Mouse (Mus musculus): ENCODE data around the gene Sco1. TPM values are rescaled to one million over a fixed set of nuclear protein-coding genes. Genes with fewer than 3 reads are reported as not detected.

Sco1 gene
- polyA plus RNA-seq, 1 experiment from 2014 or later, result 16.5 TPM

DNA sequence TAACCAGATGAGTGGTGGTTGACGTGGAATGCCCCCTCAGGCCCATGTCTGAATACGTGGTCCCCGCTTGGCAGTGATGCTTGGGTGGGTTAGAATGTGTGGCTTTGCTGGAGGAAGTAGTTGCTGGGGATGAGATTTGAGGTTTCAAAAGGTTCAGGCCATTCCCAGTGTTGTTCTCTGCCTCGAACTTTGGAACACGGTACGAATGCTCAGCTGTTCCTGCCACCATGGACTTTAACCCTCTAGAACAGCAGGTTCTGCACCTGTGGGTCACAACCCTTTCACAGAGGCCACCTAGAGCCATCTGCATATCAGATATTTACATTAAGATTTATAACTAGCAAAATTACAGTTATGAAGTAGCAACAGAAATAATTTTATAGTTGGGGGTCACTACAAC is 16.2 kb upstream of the Sco1 start:
- H3K27ac ChIP-seq (ENCODE audit: low read length), result no peak overlapping the region
- H3K36me3 ChIP-seq (ENCODE audit: control insufficient read depth, insufficient read depth, low read length), result peaks cover 30% of the 10 kb centered on the region
- no peak overlapping the region for H3K4me2 ChIP-seq (replicated peaks; ENCODE audit: low read depth, low read length)
- no peaks in the 10 kb centered on the region for H3K4me1 ChIP-seq (ENCODE audit: control insufficient read depth, insufficient read depth, low read length)
- H3K9me3 ChIP-seq (ENCODE audit: control insufficient read depth, low read depth, low read length), result no peaks in the 10 kb centered on the region
- 90% methylated on average over 6 of the region's 6 CpGs for WGBS
- no peak overlapping the region for H3K9ac ChIP-seq (replicated peaks; ENCODE audit: low read depth, low read length)
- ATAC-seq (ENCODE audit: insufficient number of reproducible peaks, insufficient read depth, low FRiP score, low read depth), result no peak
- H3K4me3 ChIP-seq (ENCODE audit: low read depth, low read length), result no peak overlapping the region
- H3K27me3 ChIP-seq (ENCODE audit: control insufficient read depth, insufficient read depth, low read length), result no peaks in the 10 kb centered on the region

DNA sequence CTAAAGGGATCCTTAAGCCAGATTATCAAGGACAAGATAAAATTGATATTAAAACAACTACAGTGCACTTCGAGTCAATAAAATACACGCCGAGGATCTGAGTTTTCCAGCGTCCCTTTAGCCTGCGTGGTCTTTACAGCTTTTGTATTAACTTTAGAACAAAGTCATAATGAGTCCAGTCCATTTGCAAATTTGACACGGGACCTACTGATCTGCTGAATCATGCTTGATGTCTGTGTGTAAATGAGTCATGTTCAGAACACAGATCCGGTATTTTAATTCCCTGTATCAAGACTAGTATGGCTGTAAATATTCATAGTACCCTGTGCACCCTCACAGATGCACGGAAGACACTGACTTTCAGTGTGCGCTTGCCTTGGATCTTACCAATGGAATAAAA is 15.6 kb upstream of the Sco1 start:
- Histone ChIP-seq H3K36me3 (ENCODE audit: control insufficient read depth, insufficient read depth, low read length) (peaks cover 30% of the 10 kb centered on the region), H3K4me1 (ENCODE audit: control insufficient read depth, insufficient read depth, low read length) (no peaks in the 10 kb centered on the region), H3K27ac (ENCODE audit: low read length) (no peak overlapping the region), H3K27me3 (ENCODE audit: control insufficient read depth, insufficient read depth, low read length) (no peaks in the 10 kb centered on the region), H3K9me3 (ENCODE audit: control insufficient read depth, low read depth, low read length) (no peaks in the 10 kb centered on the region), H3K4me3 (ENCODE audit: low read depth, low read length) (no peak overlapping the region), H3K9ac (replicated peaks; ENCODE audit: low read depth, low read length) (no peak overlapping the region), H3K4me2 (replicated peaks; ENCODE audit: low read depth, low read length) (no peak overlapping the region)
- ATAC-seq (ENCODE audit: insufficient number of reproducible peaks, insufficient read depth, low FRiP score, low read depth), result no peak
- WGBS, result 92% methylated on average over 9 of the region's 9 CpGs

DNA sequence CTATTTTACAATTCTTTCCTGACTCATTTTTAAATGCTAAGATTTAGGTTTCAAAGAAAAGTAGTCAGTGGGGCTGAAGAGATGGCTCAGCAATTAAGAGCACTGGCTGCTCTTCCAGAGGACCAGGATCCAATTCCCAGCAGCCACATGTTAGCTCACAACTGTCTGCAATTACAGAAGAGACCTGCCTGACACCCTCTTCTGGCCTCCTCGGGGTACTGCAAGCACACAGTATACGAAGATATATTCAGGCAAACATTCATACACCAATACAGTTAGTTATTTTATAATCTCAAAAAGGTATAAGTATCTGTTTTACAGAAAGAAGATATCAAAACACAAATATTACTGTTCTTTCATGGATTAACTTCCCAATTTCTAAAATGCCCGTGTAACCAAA is 12.7 kb upstream of the Sco1 start:
- no peak for ATAC-seq (ENCODE audit: insufficient number of reproducible peaks, insufficient read depth, low FRiP score, low read depth)
- H3K9ac ChIP-seq (replicated peaks; ENCODE audit: low read depth, low read length), result no peak overlapping the region
- no peaks in the 10 kb centered on the region for H3K4me1 ChIP-seq (ENCODE audit: control insufficient read depth, insufficient read depth, low read length)
- H3K9me3 ChIP-seq (ENCODE audit: control insufficient read depth, low read depth, low read length), result no peaks in the 10 kb centered on the region
- H3K27me3 ChIP-seq (ENCODE audit: control insufficient read depth, insufficient read depth, low read length), result no peaks in the 10 kb centered on the region
- peaks cover 33% of the 10 kb centered on the region for H3K36me3 ChIP-seq (ENCODE audit: control insufficient read depth, insufficient read depth, low read length)
- no peak overlapping the region for H3K27ac ChIP-seq (ENCODE audit: low read length)
- 87% methylated on average over 3 of the region's 3 CpGs for WGBS
- no peak overlapping the region for H3K4me3 ChIP-seq (ENCODE audit: low read depth, low read length)
- H3K4me2 ChIP-seq (replicated peaks; ENCODE audit: low read depth, low read length), result no peak overlapping the region

DNA sequence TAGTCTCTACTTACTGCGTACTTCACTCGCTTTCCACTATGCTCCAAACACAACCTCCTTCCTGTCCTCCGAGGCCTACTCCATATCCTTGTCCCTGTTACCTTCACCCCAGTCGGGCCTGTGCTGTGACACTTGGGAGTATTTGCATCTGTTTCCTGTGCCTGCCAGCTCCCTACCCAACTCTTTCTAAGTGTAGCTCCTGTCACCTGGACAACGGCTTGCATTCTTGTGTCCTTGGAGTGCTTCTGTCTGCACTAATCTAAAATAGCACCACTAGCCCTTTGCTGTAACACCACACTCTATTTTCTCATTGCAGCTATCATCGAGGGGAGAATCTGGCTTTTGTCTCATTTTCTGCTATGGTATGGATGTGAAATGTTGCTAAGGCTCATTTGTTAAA is 12.0 kb upstream of the Sco1 start:
- no peak overlapping the region for H3K9ac ChIP-seq (replicated peaks; ENCODE audit: low read depth, low read length)
- no peak overlapping the region for H3K27ac ChIP-seq (ENCODE audit: low read length)
- no peaks in the 10 kb centered on the region for H3K4me1 ChIP-seq (ENCODE audit: control insufficient read depth, insufficient read depth, low read length)
- H3K9me3 ChIP-seq (ENCODE audit: control insufficient read depth, low read depth, low read length), result no peaks in the 10 kb centered on the region
- 92% methylated on average over 6 of the region's 6 CpGs for WGBS
- no peak overlapping the region for H3K4me2 ChIP-seq (replicated peaks; ENCODE audit: low read depth, low read length)
- no peaks in the 10 kb centered on the region for H3K27me3 ChIP-seq (ENCODE audit: control insufficient read depth, insufficient read depth, low read length)
- ATAC-seq (ENCODE audit: insufficient number of reproducible peaks, insufficient read depth, low FRiP score, low read depth), result no peak
- H3K4me3 ChIP-seq (ENCODE audit: low read depth, low read length), result no peak overlapping the region
- H3K36me3 ChIP-seq (ENCODE audit: control insufficient read depth, insufficient read depth, low read length), result peaks cover 33% of the 10 kb centered on the region

DNA sequence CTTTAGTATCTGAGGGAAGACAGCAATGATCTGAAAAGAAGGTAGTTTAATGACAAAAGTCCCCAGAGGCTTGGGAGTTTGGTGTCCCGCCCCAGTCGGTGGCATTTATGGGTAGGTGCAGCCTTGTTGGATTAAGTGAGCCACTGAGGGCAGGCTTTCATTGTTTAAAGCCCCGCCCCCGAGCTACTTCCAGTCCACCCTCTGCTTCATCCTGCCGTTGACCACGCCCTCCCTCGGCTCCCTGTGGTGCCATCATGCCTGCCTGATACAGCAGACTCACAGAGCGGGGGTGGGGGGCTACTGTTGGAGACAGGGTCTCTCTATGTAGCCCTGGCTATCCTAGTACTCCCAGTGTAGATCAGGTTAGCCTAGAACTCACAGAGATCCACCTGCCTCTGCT is 9.5 kb upstream of the Sco1 start:
- Histone ChIP-seq H3K9ac (replicated peaks; ENCODE audit: low read depth, low read length) (no peak overlapping the region), H3K4me2 (replicated peaks; ENCODE audit: low read depth, low read length) (no peak overlapping the region), H3K9me3 (ENCODE audit: control insufficient read depth, low read depth, low read length) (no peaks in the 10 kb centered on the region), H3K4me1 (ENCODE audit: control insufficient read depth, insufficient read depth, low read length) (no peaks in the 10 kb centered on the region), H3K27me3 (ENCODE audit: control insufficient read depth, insufficient read depth, low read length) (no peaks in the 10 kb centered on the region), H3K27ac (ENCODE audit: low read length) (no peak overlapping the region), H3K36me3 (ENCODE audit: control insufficient read depth, insufficient read depth, low read length) (peaks cover 25% of the 10 kb centered on the region), H3K4me3 (ENCODE audit: low read depth, low read length) (no peak overlapping the region)
- 58% methylated on average over 8 of the region's 8 CpGs for WGBS
- no peak for ATAC-seq (ENCODE audit: insufficient number of reproducible peaks, insufficient read depth, low FRiP score, low read depth)

DNA sequence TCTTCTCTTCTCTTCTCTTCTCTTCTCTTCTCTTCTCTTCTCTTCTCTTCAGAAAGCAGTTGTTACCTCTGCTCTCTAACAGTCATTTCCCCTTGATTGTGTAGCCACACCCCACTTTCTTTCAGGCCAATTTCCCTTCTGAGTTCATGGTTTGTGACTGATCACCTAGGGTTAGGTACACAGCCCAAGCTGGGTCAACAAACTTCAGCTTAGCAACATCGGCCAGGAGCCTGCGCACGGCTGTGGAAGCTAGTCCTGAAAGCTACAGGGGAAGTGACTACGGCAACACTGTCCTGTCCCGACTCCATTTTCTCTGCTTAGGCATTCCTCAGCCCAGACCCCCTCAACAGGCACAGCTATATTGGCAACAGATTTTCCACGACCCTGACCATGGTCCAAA is 7.5 kb upstream of the Sco1 start:
- no peak overlapping the region for H3K4me3 ChIP-seq (ENCODE audit: low read depth, low read length)
- no peaks in the 10 kb centered on the region for H3K9me3 ChIP-seq (ENCODE audit: control insufficient read depth, low read depth, low read length)
- peaks cover 13% of the 10 kb centered on the region for H3K36me3 ChIP-seq (ENCODE audit: control insufficient read depth, insufficient read depth, low read length)
- no peak overlapping the region for H3K4me2 ChIP-seq (replicated peaks; ENCODE audit: low read depth, low read length)
- peak; percentile 83 for ATAC-seq (ENCODE audit: insufficient number of reproducible peaks, insufficient read depth, low FRiP score, low read depth)
- no peaks in the 10 kb centered on the region for H3K27me3 ChIP-seq (ENCODE audit: control insufficient read depth, insufficient read depth, low read length)
- H3K4me1 ChIP-seq (ENCODE audit: control insufficient read depth, insufficient read depth, low read length), result no peaks in the 10 kb centered on the region
- no peak overlapping the region for H3K27ac ChIP-seq (ENCODE audit: low read length)
- WGBS, result 65% methylated on average over 6 of the region's 6 CpGs
- H3K9ac ChIP-seq (replicated peaks; ENCODE audit: low read depth, low read length), result no peak overlapping the region

DNA sequence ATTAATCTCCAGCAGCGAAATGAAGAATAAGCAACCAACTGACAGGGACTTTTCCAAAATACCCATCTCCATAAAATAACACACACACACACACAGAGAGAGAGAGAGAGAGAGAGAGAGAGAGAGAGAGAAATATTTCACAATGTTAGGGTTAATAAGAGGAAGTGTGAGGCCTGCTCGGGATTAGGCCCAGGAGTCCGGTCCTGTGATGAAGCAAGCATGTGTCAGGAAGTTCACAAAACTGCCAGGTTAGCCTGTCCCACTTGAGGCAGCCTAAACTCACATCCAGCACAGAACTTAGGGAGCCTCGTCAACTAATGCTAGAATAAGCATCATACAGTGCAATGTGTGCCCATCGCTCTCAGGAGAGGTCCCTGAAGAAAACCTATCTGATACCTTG is 5.3 kb upstream of the Sco1 start:
- no peak overlapping the region for H3K4me3 ChIP-seq (ENCODE audit: low read depth, low read length)
- no peak overlapping the region for H3K9ac ChIP-seq (replicated peaks; ENCODE audit: low read depth, low read length)
- H3K36me3 ChIP-seq (ENCODE audit: control insufficient read depth, insufficient read depth, low read length), result 0 out of 2 replicates have a peak, but pooled peaks cover 3% of the 10 kb centered on the region
- no peaks in the 10 kb centered on the region; the same call in 1 of the 2 replicates for H3K4me1 ChIP-seq (ENCODE audit: control insufficient read depth, insufficient read depth, low read length)
- 87% methylated on average over 5 of the region's 5 CpGs for WGBS
- no peaks in the 10 kb centered on the region for H3K27me3 ChIP-seq (ENCODE audit: control insufficient read depth, insufficient read depth, low read length)
- H3K27ac ChIP-seq (ENCODE audit: low read length), result no peak overlapping the region
- H3K9me3 ChIP-seq (ENCODE audit: control insufficient read depth, low read depth, low read length), result no peaks in the 10 kb centered on the region
- ATAC-seq (ENCODE audit: insufficient number of reproducible peaks, insufficient read depth, low FRiP score, low read depth), result no peak
- H3K4me2 ChIP-seq (replicated peaks; ENCODE audit: low read depth, low read length), result no peak overlapping the region

DNA sequence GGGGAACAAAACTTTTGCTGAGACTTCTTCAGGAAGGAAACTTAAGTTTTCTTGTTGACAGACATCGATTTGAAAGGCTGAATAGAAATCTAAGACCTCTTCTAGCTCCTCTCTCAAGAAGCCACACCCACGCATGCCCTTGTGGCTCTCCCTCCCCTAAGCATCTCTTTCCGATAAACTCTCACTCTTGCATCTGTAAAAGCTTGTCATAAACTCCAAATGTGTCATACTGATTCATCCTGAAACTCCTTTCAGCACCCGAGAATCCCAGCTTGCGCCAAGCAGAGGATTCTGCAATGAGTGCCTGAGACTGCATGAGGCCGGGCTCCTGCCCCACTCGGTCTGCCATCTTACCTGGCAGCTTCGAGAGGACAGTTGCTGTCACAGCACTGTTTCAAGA is 4.0 kb upstream of the Sco1 start:
- no peak overlapping the region for H3K27ac ChIP-seq (ENCODE audit: low read length)
- H3K36me3 ChIP-seq (ENCODE audit: control insufficient read depth, insufficient read depth, low read length), result no peaks in the 10 kb centered on the region
- peaks cover 4% of the 10 kb centered on the region for H3K4me1 ChIP-seq (ENCODE audit: control insufficient read depth, insufficient read depth, low read length)
- H3K9ac ChIP-seq (replicated peaks; ENCODE audit: low read depth, low read length), result no peak overlapping the region
- H3K27me3 ChIP-seq (ENCODE audit: control insufficient read depth, insufficient read depth, low read length), result no peaks in the 10 kb centered on the region
- H3K4me3 ChIP-seq (ENCODE audit: low read depth, low read length), result no peak overlapping the region
- 86% methylated on average over 8 of the region's 8 CpGs for WGBS
- no peak for ATAC-seq (ENCODE audit: insufficient number of reproducible peaks, insufficient read depth, low FRiP score, low read depth)
- no peak overlapping the region for H3K4me2 ChIP-seq (replicated peaks; ENCODE audit: low read depth, low read length)
- H3K9me3 ChIP-seq (ENCODE audit: control insufficient read depth, low read depth, low read length), result no peaks in the 10 kb centered on the region

DNA sequence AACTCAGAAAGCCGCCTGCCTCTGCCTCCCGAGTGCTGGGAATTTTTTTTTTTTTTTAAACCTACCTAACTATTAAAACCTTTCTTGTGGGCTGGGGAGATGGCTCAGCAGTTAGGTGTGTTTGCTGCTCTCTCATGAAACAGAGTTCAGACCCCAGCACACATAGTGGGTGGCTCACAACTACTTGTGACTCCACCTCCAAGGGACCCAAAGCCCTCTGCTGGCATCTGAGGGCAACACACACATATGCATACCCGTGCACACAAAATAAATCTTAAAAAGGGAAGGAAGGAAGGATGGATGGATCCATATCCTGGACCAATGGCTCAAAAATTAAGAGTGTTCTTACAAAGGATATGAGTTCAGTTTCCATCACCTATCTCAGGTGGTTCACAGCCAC is 3.2 kb upstream of the Sco1 start:
- Histone ChIP-seq H3K4me2 (replicated peaks; ENCODE audit: low read depth, low read length) (no peak overlapping the region), H3K27me3 (ENCODE audit: control insufficient read depth, insufficient read depth, low read length) (no peaks in the 10 kb centered on the region), H3K9me3 (ENCODE audit: control insufficient read depth, low read depth, low read length) (no peaks in the 10 kb centered on the region), H3K27ac (ENCODE audit: low read length) (no peak overlapping the region), H3K4me1 (ENCODE audit: control insufficient read depth, insufficient read depth, low read length) (peaks cover 8% of the 10 kb centered on the region), H3K36me3 (ENCODE audit: control insufficient read depth, insufficient read depth, low read length) (no peaks in the 10 kb centered on the region), H3K9ac (replicated peaks; ENCODE audit: low read depth, low read length) (no peak overlapping the region), H3K4me3 (ENCODE audit: low read depth, low read length) (no peak overlapping the region)
- no peak for ATAC-seq (ENCODE audit: insufficient number of reproducible peaks, insufficient read depth, low FRiP score, low read depth)
- 85% methylated on average over 3 of the region's 3 CpGs for WGBS
